Mouse (Mus musculus) heart, postnatal 25 days (tissue): ENCODE measurements around the gene Fahd1. TPM values are rescaled to one million over a fixed set of nuclear protein-coding genes. Genes with fewer than 3 reads are reported as not detected.

Experiments
- DNase-seq: peaks from one replicate; pipeline ENCODE4 v3.0.0; 2022; ENCODE audit warnings: low spot score
- intact Hi-C: fragments of 180-260 bp; cut with DNase I; formaldehyde crosslinking; loops from one replicate; pipeline ENCODE4 v1.15.1; 2025
- total RNA-seq, 2 experiments: library from RNA; stranded (reverse); gene quantifications; 2 replicates each; pipeline ENCODE4 v1.2.3; 2021

Gene Fahd1
- 10 to 100 TPM; 88.1 to 88.6 TPM for total RNA-seq

DNA sequence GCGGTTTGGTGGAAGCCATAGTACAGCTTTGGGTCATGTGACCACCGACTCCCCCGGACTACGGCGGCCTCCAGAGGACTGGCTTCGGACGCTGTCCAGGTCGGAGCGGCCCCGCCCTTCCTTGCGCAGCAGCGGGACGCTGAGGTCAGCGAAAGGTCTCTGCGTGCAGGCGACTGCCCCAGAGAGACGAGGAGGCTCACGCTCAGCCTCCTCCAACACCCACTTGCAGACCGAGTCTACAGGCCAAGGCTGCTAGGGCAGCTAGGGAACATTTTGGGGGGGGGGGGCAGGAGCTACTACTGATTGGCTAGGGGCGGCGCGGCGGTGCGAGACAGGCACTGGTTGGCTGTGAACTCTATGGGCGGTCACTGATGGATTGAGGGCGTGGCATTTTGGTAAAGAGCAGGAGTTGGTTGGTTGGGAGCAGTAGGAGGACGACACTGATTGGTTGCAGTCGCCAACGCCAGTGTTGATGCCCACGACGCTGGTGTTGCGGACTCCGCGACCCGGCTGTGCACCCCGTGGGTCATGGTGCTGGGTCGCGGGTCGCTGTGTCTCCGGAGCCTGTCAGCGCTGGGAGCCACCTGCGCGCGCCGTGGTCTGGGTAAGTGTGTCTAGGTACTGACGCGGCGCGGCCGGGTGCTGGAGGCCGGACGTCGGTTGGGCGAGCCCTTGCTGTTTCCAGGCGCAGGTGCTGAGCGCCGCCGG is at the start of gene Fahd1:
Fahd1 (minus strand) TSS at position 300 of the 708 bp plus-strand sequence.
- intact Hi-C loops = no loop called here
- DNase-seq = peak; percentile 95

DNA sequence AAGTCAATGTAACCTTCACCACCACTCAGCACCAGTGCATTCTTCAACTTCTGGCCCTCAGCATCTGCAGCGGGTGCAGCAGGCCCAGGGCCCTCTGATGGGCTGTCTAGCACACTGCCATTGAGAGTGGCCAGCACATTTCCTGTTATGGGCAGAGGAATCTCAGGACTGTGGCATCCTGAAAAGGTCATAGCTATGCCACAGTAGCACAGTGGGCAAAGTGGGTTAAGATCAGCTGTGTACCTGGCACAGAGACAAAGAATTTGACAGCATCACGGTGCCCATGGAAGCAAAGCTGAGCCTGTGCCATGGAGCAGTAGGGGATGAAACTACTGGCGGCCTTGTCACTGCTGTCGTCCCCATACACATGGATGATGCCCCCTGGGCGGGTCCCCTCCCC is 49.0 kb upstream of the Fahd1 start:
- DNase-seq = no peak
- intact Hi-C loops = no loop called here

DNA sequence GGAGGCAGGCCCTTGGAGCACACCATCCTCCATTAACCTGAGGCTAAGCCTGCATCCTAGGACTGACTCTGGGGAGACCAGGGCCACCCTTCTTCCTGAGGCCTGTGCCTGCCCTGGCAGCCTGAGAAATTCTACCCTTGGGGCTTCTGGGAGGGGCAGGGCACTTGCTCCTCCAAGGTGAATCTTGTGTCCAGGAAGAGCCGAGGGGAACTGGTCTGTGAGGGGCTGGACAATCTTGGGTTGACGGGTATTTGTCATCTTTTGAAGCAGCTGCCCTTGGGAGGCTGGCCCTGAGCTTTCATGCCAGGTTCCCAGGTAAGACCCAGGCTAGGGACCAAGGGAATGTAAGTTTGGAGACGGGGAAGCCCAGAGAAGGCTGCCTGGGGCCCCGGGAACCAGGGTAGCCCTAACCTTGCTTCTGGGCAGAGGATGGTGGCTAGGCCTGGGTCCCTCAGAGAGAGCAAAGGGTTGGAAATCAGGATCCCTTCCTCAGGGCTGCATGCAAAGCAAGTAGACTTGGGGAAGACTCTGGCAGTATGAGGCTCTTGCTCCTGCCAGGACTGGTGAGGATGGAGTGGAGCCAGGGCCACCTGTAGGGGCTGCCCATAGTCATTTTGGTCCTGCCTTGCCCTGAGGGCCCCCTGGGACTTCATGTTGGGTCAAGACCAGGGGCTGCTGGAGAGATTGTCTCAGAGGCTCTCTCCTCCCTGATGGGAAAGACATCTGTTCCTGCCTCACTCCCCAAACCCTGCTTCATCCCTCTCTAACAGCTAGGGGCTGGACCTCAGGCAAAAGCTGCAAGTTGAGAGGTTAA is 48.1 kb upstream of the Fahd1 start:
- intact Hi-C loops = no loop called here
- no peak for DNase-seq

DNA sequence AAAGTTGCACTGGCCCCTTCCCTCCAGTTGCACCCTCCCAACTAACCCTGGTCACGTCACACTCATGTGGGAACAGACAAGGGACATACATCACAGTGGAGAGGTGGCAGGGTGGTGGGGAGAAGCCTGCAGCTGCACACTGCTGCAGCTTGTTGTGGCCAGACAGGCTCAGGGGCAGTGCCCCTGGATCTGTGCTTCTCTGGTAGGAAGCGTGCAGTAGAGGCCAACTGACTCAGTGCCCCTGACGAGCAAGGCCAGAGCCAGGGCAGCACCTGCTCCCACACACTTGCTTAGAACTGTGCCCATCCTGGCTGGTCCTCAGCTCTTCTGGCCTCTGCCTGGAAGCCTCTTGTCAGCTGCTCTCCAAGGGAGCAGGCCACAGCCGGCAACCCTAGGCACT is 47.4 kb upstream of the Fahd1 start:
- DNase-seq = no peak
- intact Hi-C loops = no loop called here

DNA sequence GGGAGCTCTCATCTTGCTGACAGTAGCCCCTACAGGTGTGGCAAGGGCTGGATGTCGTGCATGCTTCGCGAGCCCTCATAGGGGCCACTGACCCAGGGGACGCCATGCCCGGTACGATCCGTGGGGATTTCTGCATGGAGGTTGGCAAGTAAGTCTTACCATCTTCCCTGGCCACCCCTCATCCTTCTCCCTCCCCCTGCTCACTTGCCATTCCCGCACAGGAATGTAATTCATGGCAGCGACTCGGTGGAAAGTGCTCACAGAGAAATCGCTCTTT is 46.8 kb upstream of the Fahd1 start:
- no peak for DNase-seq
- intact Hi-C loops = loop anchor here (1.0 kb wide), 1 partner anchor 38 kb away; no protein-coding TSS in a partner anchor

DNA sequence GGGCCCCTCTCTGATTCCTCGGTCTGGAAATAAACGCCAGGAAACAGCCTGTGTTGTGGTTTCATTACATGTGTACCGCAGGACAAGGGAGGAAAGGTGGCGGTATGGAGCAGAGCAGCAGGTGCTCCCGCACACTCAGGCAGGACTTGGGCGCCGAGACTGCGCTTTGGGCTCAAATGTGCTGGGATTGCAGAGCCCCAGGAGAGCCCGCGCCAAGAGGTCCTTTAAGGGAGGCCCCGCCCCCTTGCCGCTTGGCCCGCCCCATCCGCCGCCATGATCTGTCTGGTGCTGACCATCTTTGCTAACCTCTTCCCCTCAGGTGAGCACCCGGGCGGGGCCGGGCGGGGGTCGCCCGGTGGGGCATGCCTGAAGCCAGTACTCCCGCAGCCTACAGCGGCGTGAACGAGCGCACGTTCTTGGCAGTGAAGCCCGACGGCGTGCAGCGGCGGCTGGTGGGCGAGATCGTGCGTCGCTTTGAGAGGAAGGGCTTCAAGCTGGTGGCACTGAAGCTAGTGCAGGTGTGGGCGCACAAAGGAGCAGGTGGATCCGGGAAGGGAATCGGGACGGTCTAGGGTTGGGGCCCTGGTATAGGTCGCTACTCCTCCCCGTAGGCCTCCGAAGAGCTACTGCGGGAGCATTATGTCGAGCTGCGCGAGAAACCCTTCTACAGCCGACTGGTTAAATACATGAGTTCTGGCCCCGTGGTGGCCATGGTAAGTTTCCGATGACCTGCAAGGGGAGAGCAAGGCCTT is 46.3 kb upstream of the Fahd1 start, which contains the start of gene Nme3:
Nme3 (plus strand) TSS at position 260 of the 752 bp plus-strand sequence.
- intact Hi-C loops = loop anchor here (1.0 kb wide), 1 partner anchor 39 kb away; no protein-coding TSS in a partner anchor
- DNase-seq = peak; percentile 49

DNA sequence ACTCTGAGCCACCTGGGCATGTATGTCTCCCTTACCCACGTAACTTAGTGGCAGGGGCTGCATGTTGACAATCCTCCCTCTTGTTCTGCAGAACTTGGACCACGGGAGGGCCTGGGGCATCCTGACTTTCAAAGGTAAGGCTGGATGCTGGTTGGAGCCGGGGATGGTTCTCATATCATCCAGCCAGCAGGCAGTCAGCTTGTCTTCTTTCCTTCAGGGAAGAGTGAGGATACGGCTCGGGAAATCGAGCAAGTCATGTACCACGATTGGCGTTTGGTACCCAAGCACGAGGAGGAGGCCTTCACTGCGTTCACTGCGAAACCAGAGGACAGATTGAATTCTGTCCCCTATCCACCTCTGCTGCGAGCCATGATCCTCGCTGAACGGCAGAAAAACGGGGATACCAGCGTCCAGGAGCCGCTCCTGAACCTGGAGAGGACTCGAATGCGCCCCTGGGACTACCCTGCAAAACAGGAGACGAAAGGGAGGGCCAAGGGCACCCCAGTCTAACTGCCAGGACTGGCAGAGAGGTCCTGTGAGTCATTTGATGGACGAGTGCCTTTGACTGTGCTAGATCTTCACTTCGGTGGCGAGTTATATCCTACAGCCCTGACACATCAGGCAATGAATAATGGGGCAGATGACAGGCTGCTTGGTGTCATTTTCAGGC is 45.5 kb upstream of the Fahd1 start:
- intact Hi-C loops = loop anchor here (1.0 kb wide), 1 partner anchor 40 kb away; no protein-coding TSS in a partner anchor
- no peak for DNase-seq

DNA sequence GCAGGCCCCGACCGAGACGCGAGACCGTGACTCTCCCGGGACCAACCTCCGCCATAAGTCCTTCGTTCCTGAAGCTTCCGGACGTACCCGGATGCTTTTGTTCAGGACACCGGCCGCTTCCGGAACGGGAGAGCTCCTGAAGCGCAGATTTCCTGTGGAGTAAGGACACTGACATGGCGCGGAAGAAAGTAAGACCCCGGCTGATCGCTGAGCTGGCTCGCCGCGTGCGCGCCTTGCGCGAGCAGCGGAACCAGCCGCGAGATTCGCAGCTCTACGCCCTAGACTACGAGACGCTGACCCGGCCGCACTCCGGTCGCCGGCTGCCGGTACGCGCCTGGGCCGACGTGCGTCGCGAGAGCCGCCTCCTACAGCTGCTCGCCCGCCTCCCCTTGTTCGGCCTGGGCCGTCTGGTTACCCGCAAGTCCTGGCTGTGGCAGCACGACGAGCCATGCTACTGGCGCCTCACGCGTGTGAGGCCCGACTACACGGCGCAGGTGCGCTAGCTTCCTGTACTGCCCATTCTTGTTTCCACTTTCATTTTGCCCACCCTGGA is 44.9 kb upstream of the Fahd1 start, which contains the start of the genes Eme2 and Mrps34:
Eme2 (minus strand) TSS at position 93 of the 553 bp plus-strand sequence.
Mrps34 (plus strand) TSS at position 122 of the 553 bp plus-strand sequence.
- peak; percentile 58 for DNase-seq
- intact Hi-C loops = no loop called here

DNA sequence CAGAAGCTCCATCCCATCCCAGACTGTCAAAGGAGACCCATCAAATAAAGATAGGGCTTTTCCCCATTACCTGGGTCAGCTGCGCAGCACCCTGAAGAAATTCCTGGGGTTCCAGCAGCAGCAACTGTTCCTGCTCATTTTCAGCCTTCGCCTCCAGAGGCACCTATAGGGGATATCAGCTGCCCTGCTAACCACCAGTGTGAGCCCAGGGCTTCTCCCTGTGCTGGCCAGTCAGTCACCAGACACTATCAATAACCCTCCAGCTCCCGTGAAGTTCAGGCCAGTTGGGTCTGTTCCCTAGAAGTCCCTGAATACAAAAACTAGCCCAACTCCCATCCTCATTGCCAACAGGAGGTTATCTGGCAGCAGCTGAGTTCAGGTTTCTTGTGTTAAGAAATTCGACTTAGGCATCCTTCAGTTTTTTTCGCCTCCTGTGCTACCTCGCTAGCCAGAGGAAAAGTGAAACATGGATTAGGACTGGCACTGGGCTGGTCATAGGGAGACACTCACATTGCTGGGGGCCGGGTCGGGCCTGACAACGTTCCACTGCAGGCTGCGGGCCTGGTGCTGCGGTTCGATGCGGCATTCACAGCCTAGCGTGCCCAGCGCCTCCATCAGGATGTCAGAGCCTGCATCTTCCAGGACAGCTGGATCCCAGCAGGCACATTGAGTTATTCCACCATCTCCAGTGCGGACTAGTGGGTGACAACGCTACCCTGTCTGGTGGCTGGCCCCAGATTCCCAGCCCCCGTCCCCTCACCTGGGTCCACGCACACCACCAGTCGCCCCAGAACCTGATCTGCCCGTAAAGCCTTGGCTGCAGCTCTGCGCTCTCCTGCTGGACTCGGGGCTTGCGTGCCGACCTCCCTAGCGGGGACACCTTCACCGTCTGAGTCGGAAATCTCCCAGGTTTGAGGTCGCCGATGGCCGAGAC is 44.2 kb upstream of the Fahd1 start:
- intact Hi-C loops = no loop called here

DNA sequence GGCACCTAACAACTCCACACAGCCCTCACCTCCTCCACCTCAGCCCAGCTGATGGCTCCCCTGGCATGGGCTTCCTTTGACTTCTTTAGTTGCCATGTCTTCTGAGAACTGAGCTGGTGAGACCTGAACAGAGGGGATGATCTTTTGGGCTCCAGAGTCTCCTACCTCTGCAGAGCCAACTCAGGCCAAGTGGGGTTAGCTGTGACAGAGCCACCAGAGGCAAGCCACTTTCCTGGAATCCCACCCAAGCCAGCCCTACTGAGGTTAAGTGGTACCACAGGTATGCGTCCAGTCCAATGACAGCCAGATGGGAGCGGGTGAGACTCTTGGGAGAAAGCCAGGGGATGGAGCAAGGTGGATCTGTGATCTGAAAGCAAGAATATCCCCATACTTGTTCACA is 43.1 kb upstream of the Fahd1 start:
- DNase-seq = no peak
- intact Hi-C loops = no loop called here

More for the DNA sequence above, 44.2 kb upstream of the Fahd1 start:
- no peak for DNase-seq

DNA sequence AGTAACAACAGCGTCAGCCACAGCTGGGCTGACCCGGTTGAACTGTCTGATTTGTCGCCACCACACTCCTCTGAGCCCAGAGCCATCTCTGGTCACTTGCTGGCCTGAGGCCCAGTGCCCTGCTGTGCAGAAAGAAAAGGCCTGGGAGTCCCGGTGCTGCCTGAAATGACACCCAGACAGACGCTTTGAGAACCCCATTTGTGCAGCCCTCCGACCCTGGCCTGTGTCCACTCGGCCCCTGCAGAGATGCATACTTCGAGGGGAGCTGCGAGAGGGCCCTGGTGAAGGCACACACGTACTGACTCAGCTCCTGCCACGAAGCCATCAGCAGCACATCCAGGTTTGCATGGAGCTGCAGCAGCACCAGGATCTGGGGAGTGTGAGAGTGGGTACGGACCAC is 42.6 kb upstream of the Fahd1 start:
- DNase-seq = no peak
- intact Hi-C loops = no loop called here

DNA sequence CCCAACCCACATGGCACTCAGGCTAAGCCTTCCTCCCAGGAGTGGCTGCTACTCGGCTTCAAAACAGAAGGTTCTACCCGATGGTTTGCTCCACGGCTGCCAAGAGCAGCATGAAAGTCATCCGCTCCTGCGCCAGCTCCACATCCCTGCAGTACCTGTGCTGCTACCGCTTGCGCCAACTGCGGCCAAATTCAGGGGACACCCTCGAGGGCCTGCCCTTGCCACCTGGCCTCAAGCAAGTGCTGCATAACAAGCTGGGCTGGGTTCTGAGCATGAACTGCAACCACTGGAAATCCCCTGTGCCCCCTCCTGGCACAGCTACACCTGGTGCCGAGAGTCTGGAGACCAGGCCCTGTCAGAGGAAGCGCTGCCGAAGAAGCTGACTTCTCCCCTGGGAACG is 41.2 kb upstream of the Fahd1 start:
- intact Hi-C loops = no loop called here

DNA sequence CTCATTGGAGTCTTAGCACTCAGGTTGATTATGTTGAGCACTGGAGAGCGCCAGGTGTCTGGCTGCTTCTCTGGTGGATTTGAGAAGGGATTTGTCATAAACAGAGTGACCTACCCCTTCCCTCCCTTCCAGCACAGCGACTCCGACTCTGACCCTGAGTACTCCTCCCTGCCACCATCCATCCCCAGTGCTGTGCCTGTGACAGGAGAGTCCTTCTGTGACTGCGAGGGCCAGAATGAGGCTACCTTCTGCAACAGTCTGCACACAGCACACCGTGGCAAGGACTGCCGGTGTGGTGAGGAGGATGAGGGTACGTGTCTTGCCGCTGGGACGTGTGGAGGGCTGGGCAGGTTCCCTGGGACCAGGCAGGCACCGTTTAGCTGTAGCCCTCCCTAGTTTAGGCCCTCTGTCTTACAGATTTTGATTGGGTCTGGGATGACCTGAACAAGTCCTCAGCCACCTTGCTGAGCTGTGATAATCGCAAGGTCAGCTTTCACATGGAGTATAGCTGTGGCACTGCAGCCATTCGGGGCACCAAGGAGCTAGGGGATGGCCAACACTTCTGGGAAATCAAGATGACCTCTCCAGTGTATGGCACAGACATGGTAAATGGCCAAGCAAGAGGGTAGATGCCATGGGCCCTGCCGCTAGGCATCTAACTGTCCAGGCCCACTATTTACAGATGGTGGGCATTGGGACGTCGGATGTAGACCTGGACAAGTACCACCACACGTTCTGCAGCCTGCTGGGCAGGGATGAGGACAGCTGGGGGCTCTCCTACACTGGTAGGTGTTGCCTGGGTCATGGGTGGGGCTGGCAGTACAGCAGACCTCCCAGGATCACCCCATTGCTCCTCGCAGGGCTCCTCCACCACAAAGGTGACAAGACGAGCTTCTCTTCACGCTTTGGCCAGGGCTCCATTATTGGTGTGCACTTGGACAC is 40.3 kb upstream of the Fahd1 start:
- no peak for DNase-seq
- intact Hi-C loops = no loop called here

More for the DNA sequence above, 41.2 kb upstream of the Fahd1 start:
- no peak for DNase-seq

DNA sequence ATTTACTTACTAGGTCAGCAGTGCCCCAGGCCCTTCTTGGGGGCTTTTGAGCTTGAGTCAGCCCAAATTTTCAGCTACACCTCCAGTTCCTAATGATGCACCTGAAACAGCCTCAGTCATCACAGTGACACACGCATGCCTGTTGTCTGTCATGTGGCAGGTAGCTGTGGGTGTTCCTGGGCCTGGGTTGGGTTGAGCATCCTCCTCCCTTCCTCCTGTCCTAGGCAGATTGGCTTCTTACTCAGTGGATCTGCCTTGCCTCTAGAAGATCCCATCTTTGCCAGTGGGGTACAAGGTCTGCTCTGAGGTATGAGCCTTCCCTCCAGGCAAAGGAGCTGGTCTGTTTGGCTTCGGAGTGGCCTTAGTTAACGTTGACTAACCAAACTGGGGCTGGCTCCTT is 38.7 kb upstream of the Fahd1 start:
- intact Hi-C loops = loop anchor here (5.0 kb wide), 2 partner anchors 152 to 293 kb away; partner anchors contain the start of genes BC003965 and Msrb1
- no peak for DNase-seq

DNA sequence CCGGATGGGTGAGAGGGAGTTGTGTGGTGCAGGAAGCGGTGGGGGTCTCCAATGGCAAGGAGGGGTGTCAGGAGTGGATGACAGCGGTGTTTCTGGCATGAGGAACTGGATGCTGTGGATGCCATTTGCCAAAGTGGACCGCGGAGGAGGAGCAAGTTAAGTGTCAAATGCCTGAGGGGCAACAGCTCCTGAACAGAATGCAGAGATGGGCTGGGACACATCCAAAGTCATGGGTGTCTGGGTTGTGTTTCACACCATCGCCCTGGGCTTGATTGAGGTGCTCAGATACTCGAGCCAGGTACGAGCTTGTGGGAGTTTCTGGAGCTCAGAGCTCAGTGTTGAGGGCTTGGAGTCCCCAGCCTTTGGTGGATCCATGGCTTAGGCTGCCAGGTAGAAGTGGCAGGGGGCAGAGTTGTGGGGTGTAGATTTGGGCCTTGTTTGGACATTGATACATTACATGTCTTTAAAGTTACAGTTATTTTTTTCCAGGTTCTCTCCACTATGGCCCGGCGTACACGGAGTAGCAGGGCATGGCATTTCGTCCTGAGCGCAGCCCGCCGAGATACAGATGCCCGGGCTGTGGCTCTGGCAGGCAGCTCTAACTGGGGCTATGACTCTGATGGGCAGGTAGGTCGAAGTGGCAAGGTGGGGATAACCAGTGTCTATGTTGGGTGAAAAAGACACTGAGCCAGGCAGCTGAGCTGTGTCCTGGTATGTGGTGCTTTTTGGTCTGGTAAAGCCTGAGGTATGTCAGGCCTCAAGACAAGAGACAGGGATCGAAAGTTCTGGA is 37.3 kb upstream of the Fahd1 start:
- intact Hi-C loops = loop anchor here (2.0 to 5.0 kb wide), 3 partner anchors 39 to 295 kb away; partner anchors contain the start of genes BC003965 and Msrb1
- DNase-seq = no peak

DNA sequence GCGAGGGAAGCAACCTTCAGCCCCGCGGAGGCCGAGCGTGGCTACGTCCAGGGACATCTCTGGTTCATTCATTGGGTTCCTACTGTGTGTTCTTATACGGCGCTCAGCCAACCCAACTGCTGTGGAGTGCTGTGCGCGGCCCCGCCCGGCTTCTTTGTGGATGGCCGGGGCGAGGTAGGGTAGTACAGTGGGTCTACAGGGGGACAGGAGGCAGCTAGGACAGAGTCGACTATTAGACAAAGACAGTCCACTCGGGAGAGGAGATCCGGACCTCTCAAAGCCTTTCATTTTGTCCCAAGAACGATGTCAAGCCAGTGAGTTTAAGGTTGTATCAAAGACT is 36.7 kb upstream of the Fahd1 start:
- DNase-seq = no peak
- intact Hi-C loops = loop anchor here (2.0 to 5.0 kb wide), 3 partner anchors 38 to 295 kb away; partner anchors contain the start of genes BC003965 and Msrb1
